8 mouse cellular contexts compared by ENCODE assay signal in the genomic region with DNA sequence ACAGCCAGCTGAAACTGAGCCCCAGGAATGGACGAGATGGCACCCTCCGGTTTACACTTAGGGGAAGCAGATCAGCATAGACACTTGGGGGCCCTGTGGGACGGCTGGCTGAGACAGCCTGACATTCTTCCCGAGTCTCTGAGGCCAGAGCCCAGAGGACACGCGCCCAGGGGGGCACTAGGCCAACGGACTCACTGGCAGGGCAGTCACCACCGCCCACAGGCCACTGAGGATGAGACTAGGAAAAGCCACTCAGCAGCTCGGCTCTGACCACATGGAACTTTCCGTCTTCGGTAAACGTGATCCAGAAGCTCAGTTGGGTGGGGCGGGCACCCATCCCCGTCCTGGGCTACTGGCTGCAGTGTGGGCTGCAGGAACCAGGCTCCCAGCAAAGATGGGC. TPM values are rescaled to one million over a fixed set of nuclear protein-coding genes. Genes with fewer than 3 reads are reported as not detected.
DNase-seq lines count a peak whose midpoint lies in the region; ATAC-seq and TF ChIP-seq lines count a peak whose summit lies in the region.
"Had no signal": no experiment of that assay in that cellular context is flagged by ENCODE, and none has a peak within 500 bp of the region (broad histone marks: within the 10 kb centered on the region; RNA-seq: fewer than 3 reads in every experiment).

No protein-coding gene starts in this region.

- no peak for ATAC-seq in hindbrain, embryonic 13.5 days (ENCODE audit: low FRiP score)
- no peak for ATAC-seq in hindbrain, postnatal 0 days
- no peak for ATAC-seq in megakaryocyte, adult 5-6 weeks (ENCODE audit: poor library complexity, severe bottlenecking)

- H3K36me3 ChIP-seq in hindbrain, embryonic 13.5 days = peaks cover 65% of the 10 kb centered on the region
- peaks cover 12% of the 10 kb centered on the region for H3K36me3 ChIP-seq in hindbrain, postnatal 0 days (ENCODE audit: insufficient read depth, low read length)

- intact Hi-C loops in gastrocnemius, postnatal 36 days (cut with DNase I) = no loop called here

- no peak for TF ChIP-seq CTCF in hindbrain, postnatal 0 days (IDR thresholded peaks at IDR 0.05; ENCODE audit: low read depth)

- no peaks in the 10 kb centered on the region for H3K9me3 ChIP-seq in hindbrain, embryonic 13.5 days
- no peaks in the 10 kb centered on the region for H3K9me3 ChIP-seq in hindbrain, postnatal 0 days (ENCODE audit: low read length)

- peaks cover 86% of the 10 kb centered on the region for H3K4me1 ChIP-seq in hindbrain, embryonic 13.5 days (replicated peaks)
- H3K4me1 ChIP-seq in hindbrain, postnatal 0 days (ENCODE audit: insufficient read depth, low read length) = peaks cover 36% of the 10 kb centered on the region

- H3K4me2 ChIP-seq in hindbrain, embryonic 13.5 days = no peak overlapping the region
- no peak overlapping the region for H3K4me2 ChIP-seq in hindbrain, postnatal 0 days (ENCODE audit: low read depth, low read length)

- 0 out of 2 replicates have a peak overlapping the region, but pooled peaks have one; percentile 26 for H3K9ac ChIP-seq in hindbrain, embryonic 13.5 days
- no peak overlapping the region for H3K9ac ChIP-seq in hindbrain, postnatal 0 days (replicated peaks; ENCODE audit: low read length)

- no peaks in the 10 kb centered on the region for H3K27me3 ChIP-seq in hindbrain, embryonic 13.5 days
- no peaks in the 10 kb centered on the region for H3K27me3 ChIP-seq in hindbrain, postnatal 0 days (ENCODE audit: insufficient read depth, low read length)

- no peak overlapping the region for H3K4me3 ChIP-seq in hindbrain, embryonic 13.5 days
- H3K4me3 ChIP-seq in hindbrain, postnatal 0 days (ENCODE audit: low read length) = no peak overlapping the region

- no peak for DNase-seq in hindbrain, postnatal 0 days (ENCODE audit: low spot score)
- peak; percentile 10 for DNase-seq in thymus, postnatal 4 days
- DNase-seq in thymus, adult 18-20 months = no peak
- DNase-seq in gastrocnemius, postnatal 36 days = peak; percentile 67 to 80
- no peak for DNase-seq in layer of hippocampus, adult 9-10 months (ENCODE audit: low spot score)
- DNase-seq: adrenal gland, postnatal 10 days had no signal

- peak overlapping the region; percentile 36 for H3K27ac ChIP-seq in hindbrain, embryonic 13.5 days
- no peak overlapping the region for H3K27ac ChIP-seq in hindbrain, postnatal 0 days

- WGBS in hindbrain, embryonic 13.5 days = 73% methylated on average over 14 of the region's 14 CpGs
- WGBS in hindbrain, postnatal 0 days = 58% methylated on average over 14 of the region's 14 CpGs

RNA-seq across cellular contexts. Expression of a gene that starts 9.0 kb away (rescaled TPM):
- polyA plus RNA-seq in hindbrain, embryonic 13.5 days (2015; fragmentation: Nextera tagmentation; extraction: Ambion mirVana) = 65.3 and 67.4 TPM in 2 replicates
- 253 and 260 TPM in 2 replicates for total RNA-seq in hindbrain, postnatal 0 days (2014; rRNA removed)
- 53.5 and 60.3 TPM in 2 replicates for polyA plus RNA-seq in hindbrain, postnatal 0 days (2015; fragmentation: Nextera tagmentation; extraction: Ambion mirVana)
- 1 to 10 TPM; 4.6 to 5.2 TPM for total RNA-seq in gastrocnemius, postnatal 36 days (2021)
- 42.4 and 46.0 TPM in 2 replicates for total RNA-seq in megakaryocyte, adult 5-6 weeks (2015)
- 8.0 and 11.6 TPM in 2 replicates for total RNA-seq in megakaryocyte, adult 5-6 weeks (2017)

RNA-seq across cellular contexts. Expression of a gene that starts 32.8 kb away (rescaled TPM):
- 22.9 and 27.1 TPM in 2 replicates for polyA plus RNA-seq in hindbrain, embryonic 13.5 days (2015; fragmentation: Nextera tagmentation; extraction: Ambion mirVana)
- 81.4 and 112 TPM in 2 replicates for total RNA-seq in hindbrain, postnatal 0 days (2014; rRNA removed)
- polyA plus RNA-seq in hindbrain, postnatal 0 days (2015; fragmentation: Nextera tagmentation; extraction: Ambion mirVana) = 29.7 and 35.1 TPM in 2 replicates
- 1 to 10 TPM; 3.5 to 3.8 TPM for total RNA-seq in gastrocnemius, postnatal 36 days (2021)
- 21.3 and 23.2 TPM in 2 replicates for total RNA-seq in megakaryocyte, adult 5-6 weeks (2015)
- 48.0 and 54.2 TPM in 2 replicates for total RNA-seq in megakaryocyte, adult 5-6 weeks (2017)

Comparison
In these comparisons a context has a peak if more than half of its experiments do, and no peak if none do; other contexts are left out.
1. DNase-seq: peak in thymus, postnatal 4 days (single experiment) and gastrocnemius, postnatal 36 days (2 of 2); none in hindbrain, postnatal 0 days (single experiment), thymus, adult 18-20 months (0 of 2) and layer of hippocampus, adult 9-10 months (single experiment).
2. RNA of a gene that starts 32.8 kb away (total RNA-seq): 81.4 to 112 TPM in hindbrain, postnatal 0 days and 21.3 to 54.2 TPM in megakaryocyte, adult 5-6 weeks; 3.5 to 3.8 TPM in gastrocnemius, postnatal 36 days; every median in the first group is over 4 times any median in the second.